Mouse (Mus musculus): ENCODE measurements around the gene Ift27.

- TF ChIP-seq EP300 (IDR thresholded peaks at IDR 0.05) = no peak
- no peak for TF ChIP-seq CTCF (IDR thresholded peaks at IDR 0.05)
Measured at GRCm38 (mm10) chr15:78172256-78172898, 1.5 kb downstream of the Ift27 start.
